Mouse (Mus musculus): ENCODE measurements around the gene Brk1. TPM values are rescaled to one million over a fixed set of nuclear protein-coding genes. Genes with fewer than 3 reads are reported as not detected.

Brk1 gene
- total RNA-seq, 2 experiments from 2014 or later: 54.7 to 91.5 TPM

GRCm38 (mm10) chr6:113658226-113658625 is 53.7 kb downstream of the Brk1 start:
- no peak for ATAC-seq (replicated peaks; ENCODE audit: low FRiP score, poor library complexity, severe bottlenecking)

- no peak for ATAC-seq (replicated peaks; ENCODE audit: low FRiP score, poor library complexity, severe bottlenecking)
These were observed 55.3 kb downstream of the Brk1 start for GRCm38 (mm10) chr6:113659648-113660491.

- no peak for ATAC-seq (replicated peaks; ENCODE audit: low FRiP score, poor library complexity, severe bottlenecking)
These were observed 56.1 kb downstream of the Brk1 start for GRCm38 (mm10) chr6:113660492-113661352.

DNA sequence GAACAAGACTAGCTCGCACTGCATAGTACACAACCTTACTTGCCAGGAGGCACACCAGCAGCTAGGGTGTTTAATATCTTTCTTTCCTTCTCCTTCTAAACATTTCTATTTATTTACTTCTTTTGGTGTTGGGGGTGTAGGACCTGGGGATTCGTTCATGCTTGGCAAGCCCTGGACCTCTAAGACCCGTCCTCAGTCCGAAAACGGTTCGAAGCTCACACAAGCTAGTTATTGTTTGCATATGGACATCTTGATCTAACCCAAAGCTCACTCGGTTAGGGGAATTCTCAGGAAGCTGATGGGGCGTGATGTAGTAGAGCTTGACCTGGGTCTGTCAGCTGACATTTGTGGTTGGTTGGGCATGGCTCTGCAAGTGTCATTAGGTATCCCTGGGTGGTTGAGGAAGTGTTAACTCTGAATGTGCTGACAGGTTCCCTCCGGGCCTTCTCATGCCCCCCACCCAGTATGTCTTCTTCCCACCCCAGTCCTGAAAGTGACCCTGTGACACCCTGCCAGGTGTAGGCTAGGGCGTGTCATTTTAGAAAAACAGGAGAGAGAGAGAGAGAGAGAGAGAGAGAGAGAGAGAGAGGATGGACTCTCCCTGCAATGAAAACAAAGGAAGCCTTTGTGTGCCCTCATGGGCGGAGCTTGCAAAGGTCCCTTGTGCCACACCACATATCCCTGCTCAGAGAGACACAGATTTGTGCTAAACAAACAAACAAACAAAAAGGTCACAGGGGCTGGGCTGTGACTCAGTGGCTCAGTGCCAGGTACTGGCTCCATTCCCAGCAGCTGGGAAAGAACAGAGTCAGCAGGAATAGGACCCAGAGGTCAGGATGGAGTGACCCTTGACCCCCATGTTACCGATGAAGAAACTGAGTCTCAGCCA is 57.0 kb downstream of the Brk1 start:
- ATAC-seq (replicated peaks; ENCODE audit: low FRiP score, poor library complexity, severe bottlenecking): no peak

- ATAC-seq (replicated peaks; ENCODE audit: low FRiP score, poor library complexity, severe bottlenecking): no peak
These were observed 58.6 kb downstream of the Brk1 start for GRCm38 (mm10) chr6:113662964-113663700.

DNA sequence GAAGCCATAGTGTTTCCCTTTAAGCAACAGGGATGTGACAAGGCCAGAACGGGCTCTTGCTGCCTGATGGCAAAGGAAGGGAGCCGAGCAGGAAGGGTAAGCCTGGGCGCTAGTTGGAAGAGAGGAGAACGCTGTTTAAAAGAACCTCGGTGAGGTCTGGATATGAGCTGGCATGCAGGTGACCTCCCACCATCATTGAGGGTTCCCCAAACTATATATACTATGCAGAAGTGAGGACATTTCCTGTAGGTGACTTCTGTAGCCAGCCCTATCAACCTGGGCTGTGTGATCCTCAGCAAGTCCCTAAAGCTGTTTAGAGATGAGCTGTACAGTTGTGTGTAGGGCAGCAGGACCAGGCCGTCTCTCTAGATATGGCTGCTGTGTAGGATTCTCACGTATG is 59.7 kb downstream of the Brk1 start:
- ATAC-seq (replicated peaks; ENCODE audit: low FRiP score, poor library complexity, severe bottlenecking): no peak

Other genes starting within 250 kb of the Brk1 start
- 6.0 and 11.1 TPM in 2 replicates for gene Tada3, start 226.9 kb upstream of the Brk1 start, total RNA-seq (2015; ENCODE audit: low replicate concordance)
- 7.8 and 14.1 TPM in 2 replicates for gene Tada3, start 226.9 kb upstream of the Brk1 start, total RNA-seq (2017; ENCODE audit: low replicate concordance)
- 44.5 and 54.8 TPM in 2 replicates for gene Arpc4, start 226.7 kb upstream of the Brk1 start, total RNA-seq (2015; ENCODE audit: low replicate concordance)
- gene Arpc4, start 226.7 kb upstream of the Brk1 start, total RNA-seq (2017; ENCODE audit: low replicate concordance): 81.5 and 100 TPM in 2 replicates
- 3.3 TPM in 1 of 2 replicates, not detected in the other for gene Ttll3, start 215.5 kb upstream of the Brk1 start, total RNA-seq (2015; ENCODE audit: low replicate concordance)
- gene Ttll3, start 215.5 kb upstream of the Brk1 start, total RNA-seq (2017; ENCODE audit: low replicate concordance): 2.3 and 3.6 TPM in 2 replicates
- not detected in 2 replicates for gene Rpusd3, start 185.4 kb upstream of the Brk1 start, total RNA-seq (2015; ENCODE audit: low replicate concordance)
- 2.8 TPM in 1 of 2 replicates, not detected in the other for gene Rpusd3, start 185.4 kb upstream of the Brk1 start, total RNA-seq (2017; ENCODE audit: low replicate concordance)
- gene Cidec, start 169.0 kb upstream of the Brk1 start, total RNA-seq (2015; ENCODE audit: low replicate concordance): not detected in 2 replicates
- not detected in 2 replicates for gene Cidec, start 169.0 kb upstream of the Brk1 start, total RNA-seq (2017; ENCODE audit: low replicate concordance)
- 8.1 and 14.4 TPM in 2 replicates for gene Jagn1, start 162.2 kb upstream of the Brk1 start, total RNA-seq (2015; ENCODE audit: low replicate concordance)
- 2.0 and 3.1 TPM in 2 replicates for gene Jagn1, start 162.2 kb upstream of the Brk1 start, total RNA-seq (2017; ENCODE audit: low replicate concordance)
- 0.42 TPM in 1 of 2 replicates, not detected in the other for gene Il17re, start 146.3 kb upstream of the Brk1 start, total RNA-seq (2015; ENCODE audit: low replicate concordance)
- 0.51 TPM in 1 of 2 replicates, not detected in the other for gene Il17re, start 146.3 kb upstream of the Brk1 start, total RNA-seq (2017; ENCODE audit: low replicate concordance)
- not detected in 2 replicates for gene Il17rc, start 133.3 kb upstream of the Brk1 start, total RNA-seq (2015; ENCODE audit: low replicate concordance)
- gene Il17rc, start 133.3 kb upstream of the Brk1 start, total RNA-seq (2017; ENCODE audit: low replicate concordance): not detected in 2 replicates
- gene Creld1, start 121.5 kb upstream of the Brk1 start, total RNA-seq (2015; ENCODE audit: low replicate concordance): not detected in 2 replicates
- 2.7 TPM in 1 of 2 replicates, not detected in the other for gene Creld1, start 121.5 kb upstream of the Brk1 start, total RNA-seq (2017; ENCODE audit: low replicate concordance)
- not detected in 2 replicates for gene Prrt3, start 102.8 kb upstream of the Brk1 start, total RNA-seq (2015; ENCODE audit: low replicate concordance)
- 0.34 TPM in 1 of 2 replicates, not detected in the other for gene Prrt3, start 102.8 kb upstream of the Brk1 start, total RNA-seq (2017; ENCODE audit: low replicate concordance)
- 21.5 and 28.8 TPM in 2 replicates for gene Emc3, start 73.1 kb upstream of the Brk1 start, total RNA-seq (2015; ENCODE audit: low replicate concordance)
- gene Emc3, start 73.1 kb upstream of the Brk1 start, total RNA-seq (2017; ENCODE audit: low replicate concordance): 18.2 and 21.3 TPM in 2 replicates
- 27.8 and 40.3 TPM in 2 replicates for gene Fancd2, start 73.1 kb upstream of the Brk1 start, total RNA-seq (2015; ENCODE audit: low replicate concordance)
- gene Fancd2, start 73.1 kb upstream of the Brk1 start, total RNA-seq (2017; ENCODE audit: low replicate concordance): 32.1 and 36.5 TPM in 2 replicates
- gene Fancd2os, start 4.1 kb upstream of the Brk1 start, total RNA-seq (2015; ENCODE audit: low replicate concordance): not detected in 2 replicates
- not detected in 2 replicates for gene Fancd2os, start 4.1 kb upstream of the Brk1 start, total RNA-seq (2017; ENCODE audit: low replicate concordance)
- gene Vhl, start 19.2 kb downstream of the Brk1 start, total RNA-seq (2015; ENCODE audit: low replicate concordance): 6.3 and 11.5 TPM in 2 replicates
- 3.6 and 8.9 TPM in 2 replicates for gene Vhl, start 19.2 kb downstream of the Brk1 start, total RNA-seq (2017; ENCODE audit: low replicate concordance)
- gene Irak2, start 33.7 kb downstream of the Brk1 start, total RNA-seq (2015; ENCODE audit: low replicate concordance): 18.8 and 56.0 TPM in 2 replicates
- 58.7 and 68.4 TPM in 2 replicates for gene Irak2, start 33.7 kb downstream of the Brk1 start, total RNA-seq (2017; ENCODE audit: low replicate concordance)
- gene Tatdn2, start 92.3 kb downstream of the Brk1 start, total RNA-seq (2015; ENCODE audit: low replicate concordance): 2.9 and 22.8 TPM in 2 replicates
- 36.4 and 49.5 TPM in 2 replicates for gene Tatdn2, start 92.3 kb downstream of the Brk1 start, total RNA-seq (2017; ENCODE audit: low replicate concordance)
- not detected in 2 replicates for gene Ghrl, start 115.1 kb downstream of the Brk1 start, total RNA-seq (2015; ENCODE audit: low replicate concordance)
- not detected in 2 replicates for gene Ghrl, start 115.1 kb downstream of the Brk1 start, total RNA-seq (2017; ENCODE audit: low replicate concordance)
- 32.9 and 35.7 TPM in 2 replicates for gene Sec13, start 136.0 kb downstream of the Brk1 start, total RNA-seq (2015; ENCODE audit: low replicate concordance)
- gene Sec13, start 136.0 kb downstream of the Brk1 start, total RNA-seq (2017; ENCODE audit: low replicate concordance): 29.3 and 45.0 TPM in 2 replicates

Measured in erythroblast, adult 5-6 weeks (primary cell).